Mouse (Mus musculus): ENCODE data around the gene Rpl41. TPM values are rescaled to one million over a fixed set of nuclear protein-coding genes. Genes with fewer than 3 reads are reported as not detected.

Rpl41 gene
- polyA plus RNA-seq, 1 experiment from 2014 or later: 3,150 TPM

DNA sequence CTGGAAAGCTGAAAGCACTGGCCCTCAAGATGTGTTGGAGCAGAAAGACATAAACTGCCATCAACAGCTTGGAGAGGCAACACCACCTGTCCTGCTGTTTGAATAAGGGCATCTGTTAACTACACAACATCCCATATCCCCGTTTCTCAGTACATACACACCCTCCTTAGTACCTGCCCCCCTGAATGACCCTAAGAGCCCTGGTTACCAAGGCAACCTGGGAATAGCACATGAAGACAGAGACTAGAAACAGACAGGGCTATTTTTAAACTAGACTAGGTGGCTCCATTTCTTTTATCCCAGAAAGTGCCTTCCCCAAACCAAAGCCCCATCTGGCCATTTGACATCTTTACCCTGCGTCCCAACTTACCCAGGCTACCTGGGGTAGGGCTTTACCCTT lies 6.0 kb downstream of the Rpl41 start:
- no peak overlapping the region for H3K4me3 ChIP-seq (replicated peaks)
- 73% methylated on average over 2 of the region's 2 CpGs for WGBS (ENCODE audit: insufficient replicate concordance)
- no peaks in the 10 kb centered on the region for H3K9me3 ChIP-seq (replicated peaks)

GRCm38 (mm10) chr10:128538340-128538870 lies 10.7 kb downstream of the Rpl41 start:
- no peak for ATAC-seq (ENCODE audit: low read depth)
- Histone ChIP-seq H3K36me3 (peaks cover 13% of the 10 kb centered on the region), H3K9me3 (replicated peaks) (no peaks in the 10 kb centered on the region)

More for the DNA sequence above, 6.0 kb downstream of the Rpl41 start:
- Histone ChIP-seq H3K36me3 (peaks cover 36% of the 10 kb centered on the region), H3K9ac (no peak overlapping the region), H3K27ac (no peak overlapping the region), H3K4me1 (replicated peaks) (peaks cover 25% of the 10 kb centered on the region), H3K4me2 (no peak overlapping the region), H3K27me3 (no peaks in the 10 kb centered on the region)
- DNase-seq: no peak
- ATAC-seq (ENCODE audit: low read depth): no peak

GRCm38 (mm10) chr10:128536266-128536940 lies 12.7 kb downstream of the Rpl41 start:
- Histone ChIP-seq H3K4me2 (peak overlapping the region; percentile 52), H3K4me3 (replicated peaks) (peak overlapping the region; percentile 34), H3K27me3 (no peaks in the 10 kb centered on the region; the same call in 1 of the 2 replicates), H3K9ac (peak overlapping the region; percentile 56), H3K4me1 (replicated peaks) (peaks cover 21% of the 10 kb centered on the region), H3K27ac (peak overlapping the region; percentile 58), H3K9me3 (replicated peaks) (no peaks in the 10 kb centered on the region), H3K36me3 (no peaks in the 10 kb centered on the region; the same call in 1 of the 2 replicates)
- peak; percentile 98 for ATAC-seq (ENCODE audit: low read depth)
- DNase-seq: peak; percentile 86
- 13% methylated on average over 18 of the region's 18 CpGs for WGBS (ENCODE audit: insufficient replicate concordance)

More at GRCm38 (mm10) chr10:128538340-128538870, 10.7 kb downstream of the Rpl41 start:
- Histone ChIP-seq H3K4me2 (no peak overlapping the region), H3K27ac (no peak overlapping the region), H3K27me3 (no peaks in the 10 kb centered on the region; the same call in 1 of the 2 replicates), H3K9ac (no peak overlapping the region), H3K4me1 (replicated peaks) (peaks cover 22% of the 10 kb centered on the region), H3K4me3 (replicated peaks) (no peak overlapping the region)
- 69% methylated on average over 1 of the region's 1 CpGs for WGBS (ENCODE audit: insufficient replicate concordance)
- DNase-seq: no peak

DNA sequence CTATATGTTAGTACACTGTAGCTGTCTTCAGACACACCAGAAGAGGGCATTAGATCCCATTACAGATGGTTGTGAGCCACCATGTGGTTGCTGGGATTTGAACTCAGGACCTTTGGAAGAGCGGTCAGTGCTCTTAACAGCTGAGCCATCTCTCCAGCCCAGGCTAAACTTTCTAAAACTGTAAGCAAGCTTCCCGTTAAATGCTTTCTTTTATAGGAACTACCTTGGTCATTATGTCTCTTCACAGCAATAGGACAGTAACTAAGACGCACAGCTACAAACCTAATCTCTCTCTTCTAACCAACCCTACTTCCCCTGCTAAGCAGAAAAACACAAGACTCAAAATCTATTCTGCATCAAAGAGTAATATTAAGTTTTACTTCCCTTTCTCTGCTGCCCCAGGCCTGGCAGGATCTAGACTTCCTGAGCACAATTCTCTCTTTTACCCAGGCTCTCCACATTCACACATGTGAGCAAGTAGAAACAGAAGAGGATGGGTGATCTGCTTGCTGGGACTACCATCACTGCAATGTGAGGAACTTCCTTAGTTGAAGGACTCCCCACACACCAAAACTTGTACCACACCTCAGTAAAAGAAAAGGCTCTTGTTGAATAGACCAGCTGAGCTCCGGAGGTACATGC lies 13.4 kb downstream of the Rpl41 start:
- H3K27me3 ChIP-seq: no peaks in the 10 kb centered on the region; the same call in 1 of the 2 replicates
- H3K9me3 ChIP-seq (replicated peaks): no peaks in the 10 kb centered on the region
- WGBS (ENCODE audit: insufficient replicate concordance): 61% methylated on average over 4 of the region's 4 CpGs
- H3K27ac ChIP-seq: peak overlapping the region; percentile 58
- peak; percentile 40 for ATAC-seq (ENCODE audit: low read depth)
- peak overlapping the region; percentile 52 for H3K4me2 ChIP-seq
- peaks cover 21% of the 10 kb centered on the region for H3K4me1 ChIP-seq (replicated peaks)
- no peaks in the 10 kb centered on the region for H3K36me3 ChIP-seq
- DNase-seq: no peak
- peak overlapping the region; percentile 34 for H3K4me3 ChIP-seq (replicated peaks)
- H3K9ac ChIP-seq: peak overlapping the region; percentile 56

- H3K4me3 ChIP-seq (replicated peaks): no peak overlapping the region
- H3K9me3 ChIP-seq (replicated peaks): no peaks in the 10 kb centered on the region
- peaks cover 21% of the 10 kb centered on the region for H3K4me1 ChIP-seq (replicated peaks)
- DNase-seq (no peak), ATAC-seq (ENCODE audit: low read depth) (no peak)
- no peak overlapping the region for H3K9ac ChIP-seq
- no peaks in the 10 kb centered on the region for H3K36me3 ChIP-seq
- no peak overlapping the region for H3K4me2 ChIP-seq
- H3K27ac ChIP-seq: no peak overlapping the region
- H3K27me3 ChIP-seq: no peaks in the 10 kb centered on the region; the same call in 1 of the 2 replicates
- 73% methylated on average over 2 of the region's 2 CpGs for WGBS (ENCODE audit: insufficient replicate concordance)
Measured at GRCm38 (mm10) chr10:128535206-128535605, 13.9 kb downstream of the Rpl41 start.

DNA sequence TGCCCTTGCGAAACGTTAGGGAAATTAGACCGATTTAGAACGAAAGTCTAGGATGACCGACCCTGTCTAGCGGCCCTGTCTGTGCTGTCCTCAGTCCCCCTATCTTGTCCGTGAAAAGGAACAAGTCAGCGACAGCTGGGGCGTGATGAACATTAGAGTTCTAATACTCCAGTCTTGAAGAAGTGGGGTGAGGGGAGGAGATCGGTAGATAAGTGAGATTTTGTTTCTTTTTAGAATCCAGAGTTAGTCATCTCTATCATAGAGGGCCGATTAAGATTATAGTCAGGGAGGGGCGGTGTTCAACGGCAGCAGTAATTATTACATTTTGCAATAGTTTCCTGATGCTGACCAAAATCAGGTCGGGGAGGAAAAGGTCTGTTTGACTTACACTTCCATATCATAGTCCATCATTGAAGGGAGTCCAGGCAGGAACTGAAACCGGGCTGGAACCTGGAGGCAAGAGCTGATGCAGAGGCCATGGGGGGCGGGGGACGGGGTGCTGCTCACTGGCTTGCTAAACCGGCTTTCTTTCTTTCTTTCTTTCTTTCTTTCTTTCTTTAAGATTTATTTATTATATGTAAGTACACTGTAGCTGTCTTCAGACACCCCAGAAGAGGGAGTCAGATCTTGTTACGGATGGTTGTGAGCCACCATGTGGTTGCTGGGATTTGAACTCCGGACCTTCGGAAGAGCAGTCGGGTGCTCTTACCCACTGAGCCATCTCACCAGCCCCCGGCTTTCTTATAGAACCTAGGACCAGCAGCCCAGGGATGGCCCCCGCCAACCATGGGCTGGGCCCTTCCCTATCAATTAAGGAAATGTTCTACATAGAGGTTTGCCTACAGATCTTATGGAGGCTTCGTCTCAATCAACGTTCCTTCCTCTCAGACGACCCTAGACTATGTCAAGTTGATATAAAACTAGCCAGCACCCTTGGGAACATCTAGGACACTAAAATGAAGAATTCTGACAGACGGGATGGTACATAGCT lies 22.4 kb downstream of the Rpl41 start:
- H3K27ac ChIP-seq: peak overlapping the region; percentile 76
- WGBS (ENCODE audit: insufficient replicate concordance): 22% methylated on average over 28 of the region's 28 CpGs
- peak; percentile 25; the same call in 1 of the 2 replicates for ATAC-seq (ENCODE audit: low read depth)
- H3K36me3 ChIP-seq: peaks cover under 1% of the 10 kb centered on the region
- peak overlapping the region; percentile 87 for H3K4me3 ChIP-seq (replicated peaks)
- peak overlapping the region; percentile 100 for H3K4me2 ChIP-seq
- DNase-seq: no peak
- no peaks in the 10 kb centered on the region for H3K9me3 ChIP-seq (replicated peaks)
- 0 out of 2 replicates have a peak, but pooled peaks cover 3% of the 10 kb centered on the region for H3K27me3 ChIP-seq
- peak overlapping the region; percentile 71 for H3K9ac ChIP-seq
- peaks cover 34% of the 10 kb centered on the region for H3K4me1 ChIP-seq (replicated peaks)

GRCm38 (mm10) chr10:128525671-128526308 lies 23.3 kb downstream of the Rpl41 start, which contains the start of gene Esyt1:
Gene Esyt1 (minus strand): TSS chr10:128525871.
- WGBS (ENCODE audit: insufficient replicate concordance): under 1% methylated on average over 37 of the region's 37 CpGs
- Histone ChIP-seq H3K9me3 (replicated peaks) (no peaks in the 10 kb centered on the region), H3K4me3 (replicated peaks) (peak within 1 kb of the TSS; percentile 87), H3K27me3 (0 out of 2 replicates have a peak, but pooled peaks cover 3% of the 10 kb centered on the region), H3K27ac (peak within 1 kb of the TSS; percentile 93), H3K9ac (peak within 1 kb of the TSS; percentile 91), H3K4me2 (peak within 1 kb of the TSS; percentile 100), H3K4me1 (replicated peaks) (peaks cover 34% of the 10 kb centered on the region), H3K36me3 (peaks cover 10% of the 10 kb centered on the region)
- peak; percentile 96 for ATAC-seq (ENCODE audit: low read depth)
- peak; percentile 95 for DNase-seq

DNA sequence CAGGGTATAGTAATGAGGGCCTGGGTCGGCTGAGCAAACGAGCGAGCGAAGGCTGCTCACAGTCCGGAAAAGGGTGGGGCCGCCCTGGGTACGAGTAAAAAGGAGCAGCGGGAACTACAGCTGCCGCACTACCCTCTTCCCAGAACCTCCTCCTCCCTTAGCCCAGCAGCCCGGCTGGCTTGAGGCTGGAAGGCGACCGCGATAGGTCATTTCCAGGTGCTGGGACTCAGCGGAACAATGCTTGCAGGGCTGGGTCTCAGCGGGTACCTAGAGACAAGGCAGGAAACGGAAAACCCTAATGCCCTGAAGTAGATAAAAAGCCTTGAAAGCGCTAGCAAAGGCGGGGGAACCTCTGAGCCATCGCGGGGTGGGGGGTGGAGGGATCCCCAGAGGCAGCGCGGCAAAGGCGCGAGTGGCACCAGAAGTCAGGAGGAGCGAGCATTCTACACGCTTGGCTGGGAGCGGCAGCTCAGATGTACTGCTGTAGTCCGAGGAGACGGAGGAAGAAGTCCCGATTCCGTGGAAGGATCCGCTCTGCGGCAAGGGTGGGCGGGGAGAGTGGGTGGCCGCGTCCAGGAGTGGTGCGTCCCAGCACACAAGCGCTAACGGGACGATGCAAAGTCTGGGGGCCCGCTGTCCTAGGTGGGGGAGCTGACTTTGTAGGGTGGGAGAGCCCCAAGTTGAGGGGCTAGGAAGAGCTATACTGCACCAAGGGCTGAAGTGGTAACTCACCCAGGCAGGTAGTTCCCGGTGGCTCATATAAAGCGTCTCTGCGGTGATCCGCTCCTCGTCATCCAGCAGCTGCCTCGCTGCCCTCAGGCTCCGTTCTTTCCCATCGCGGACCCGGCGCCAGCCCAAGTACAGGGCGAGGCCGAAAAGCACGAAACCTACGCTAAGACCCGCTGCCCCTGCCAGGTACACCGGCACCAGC lies 24.1 kb downstream of the Rpl41 start:
- peak overlapping the region; percentile 100 for H3K4me2 ChIP-seq
- no peak for DNase-seq
- H3K4me3 ChIP-seq (replicated peaks): peak overlapping the region; percentile 87
- H3K36me3 ChIP-seq: peaks cover 17% of the 10 kb centered on the region
- H3K4me1 ChIP-seq (replicated peaks): peaks cover 34% of the 10 kb centered on the region
- 0 out of 2 replicates have a peak, but pooled peaks cover 3% of the 10 kb centered on the region for H3K27me3 ChIP-seq
- peak overlapping the region; percentile 93 for H3K27ac ChIP-seq
- H3K9ac ChIP-seq: peak overlapping the region; percentile 91
- 1% methylated on average over 58 of the region's 58 CpGs for WGBS (ENCODE audit: insufficient replicate concordance)
- ATAC-seq (ENCODE audit: low read depth): peak; percentile 18
- no peaks in the 10 kb centered on the region for H3K9me3 ChIP-seq (replicated peaks)

DNA sequence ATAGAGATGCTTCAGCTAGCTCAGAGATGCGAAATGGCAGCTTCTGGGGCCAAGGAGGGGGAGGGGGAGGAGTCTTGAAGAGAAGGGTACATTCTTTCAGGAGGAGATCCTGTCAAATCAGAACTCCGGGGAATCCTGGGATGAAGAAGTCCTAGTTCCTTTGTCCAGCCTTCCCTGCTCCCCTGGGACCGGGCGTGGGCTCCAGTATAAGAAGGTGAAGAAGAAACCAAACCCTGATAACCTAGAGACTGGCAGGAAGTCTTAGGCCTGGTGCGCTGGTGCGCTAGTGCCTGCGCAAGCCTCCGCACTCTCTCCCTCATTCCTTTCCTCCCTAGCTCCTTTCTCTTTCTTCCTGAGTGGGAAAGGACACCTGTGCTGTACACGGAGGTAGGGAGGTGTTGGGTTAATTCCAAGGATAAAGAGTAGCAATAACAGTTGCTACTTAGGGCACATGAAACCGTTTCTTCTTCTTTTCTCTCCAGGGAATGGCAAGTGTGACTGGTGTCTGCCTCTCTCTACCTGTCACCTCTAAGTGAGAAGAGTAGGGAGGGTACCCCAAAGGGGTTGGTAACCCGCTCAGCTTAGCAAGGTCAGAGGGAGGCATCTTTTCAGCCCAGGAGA lies 24.9 kb downstream of the Rpl41 start:
- Histone ChIP-seq H3K36me3 (peaks cover 24% of the 10 kb centered on the region), H3K4me3 (replicated peaks) (peak overlapping the region; percentile 87), H3K27me3 (0 out of 2 replicates have a peak, but pooled peaks cover 3% of the 10 kb centered on the region), H3K4me1 (replicated peaks) (peaks cover 34% of the 10 kb centered on the region), H3K9ac (peak overlapping the region; percentile 91), H3K27ac (peak overlapping the region; percentile 93), H3K9me3 (replicated peaks) (no peaks in the 10 kb centered on the region), H3K4me2 (peak overlapping the region; percentile 100)
- DNase-seq (no peak), ATAC-seq (ENCODE audit: low read depth) (no peak)
- WGBS (ENCODE audit: insufficient replicate concordance): 20% methylated on average over 11 of the region's 11 CpGs

Data from liver, embryonic 13.5 days (tissue).